Mouse (Mus musculus): ENCODE data around the gene Sugct.

GRCm38 (mm10) chr13:16921305-16921704, 774.0 kb downstream of the Sugct start:
- TF ChIP-seq POLR2A (IDR thresholded peaks at IDR 0.05; ENCODE audit: extremely low read depth, insufficient read depth, low read length) = no peak
- no peak for TF ChIP-seq CTCF (IDR thresholded peaks at IDR 0.05; ENCODE audit: low read depth, low read length)
